Mouse (Mus musculus): ENCODE measurements at regions not wholly inside any gene's neighbourhood (a gene's known extent, or its start where the extent isn't known, plus 50 kb on each side); places are given as distances from the start of the nearest gene placed in this dataset.

GRCm38 (mm10) chrX:12942451-12942850 is 128.8 kb upstream of the Usp9x start:
- TF ChIP-seq CTCF (IDR thresholded peaks at IDR 0.05; ENCODE audit: low read depth) (no peak), EP300 (IDR thresholded peaks at IDR 0.05; ENCODE audit: low read depth) (no peak)

All from liver, postnatal 0 days (tissue).